Mouse (Mus musculus) forebrain, embryonic 11.5 days (tissue): ENCODE results near the gene Fgr. TPM values are rescaled to one million over a fixed set of nuclear protein-coding genes. Genes with fewer than 3 reads are reported as not detected.

Source experiments
- ATAC-seq: fragments of 200-750 bp; cut with Nextera tagmentation; replicated peaks from 2 replicates; pipeline ENCODE4 v1.8.0; 2017; ENCODE audit warnings: moderate TSS enrichment; ENCODE audit not compliant: low FRiP score
- DNase-seq: peaks from one replicate; pipeline ENCODE4 v3.0.0-alpha.2; 2017; ENCODE audit warnings: low spot score
- H3K27ac ChIP-seq: fragments of 300-500 bp; sonication (generic); 2 replicates; pipeline ENCODE4 v1.5.1; 2014; ENCODE audit warnings: low read depth, low read length
- H3K27me3 ChIP-seq: fragments of 300-500 bp; sonication (generic); 2 replicates; pipeline ENCODE4 v1.6.1; 2014; ENCODE audit warnings: mild to moderate bottlenecking, low read length, mixed read lengths; ENCODE audit not compliant: control insufficient read depth, insufficient read depth
- H3K36me3 ChIP-seq: fragments of 300-500 bp; sonication (generic); 2 replicates; pipeline ENCODE4 v1.6.1; 2014; ENCODE audit warnings: mild to moderate bottlenecking, low read length, moderate library complexity, mixed read lengths; ENCODE audit not compliant: control insufficient read depth, insufficient read depth
- H3K4me1 ChIP-seq: fragments of 300-500 bp; sonication (generic); replicated peaks from 2 replicates; pipeline ENCODE4 v1.6.1; 2014; ENCODE audit warnings: low read length, mixed read lengths; ENCODE audit not compliant: control insufficient read depth, insufficient read depth
- H3K4me2 ChIP-seq: fragments of 300-500 bp; sonication (generic); 2 replicates; pipeline ENCODE4 v1.6.1; 2014; ENCODE audit warnings: low read depth, mild to moderate bottlenecking, low read length, moderate library complexity, mixed read lengths; ENCODE audit not compliant: severe bottlenecking
- H3K4me3 ChIP-seq: fragments of 300-500 bp; sonication (generic); 2 replicates; pipeline ENCODE4 v1.5.1; 2014; ENCODE audit warnings: low read depth, low read length
- H3K9ac ChIP-seq: fragments of 300-500 bp; sonication (generic); 2 replicates; pipeline ENCODE4 v1.6.1; 2014; ENCODE audit warnings: low read length
- H3K9me3 ChIP-seq: fragments of 300-500 bp; sonication (generic); 2 replicates; pipeline ENCODE4 v1.6.1; 2016; ENCODE audit warnings: low read length, mixed read lengths; ENCODE audit not compliant: control insufficient read depth
- WGBS: fragments of 180-500 bp; shearing (Covaris S2); extraction: QIAGEN DNeasy Blood & Tissue Kit; methylation state at CpG from one replicate; pipeline ENCODE4 v1.1.7; 2014; 5-methylcytosine and 5-hydroxymethylcytosine counted together
- polyA plus RNA-seq: library from polyadenylated mRNA; unstranded; fragments of >200 nt; fragmentation: Nextera tagmentation; extraction: Ambion mirVana; gene quantifications from 2 replicates; pipeline ENCODE4 v1.2.1, GENCODE M21; 2014

Fgr gene
- polyA plus RNA-seq, 1 experiment from 2014 or later = not detected

DNA sequence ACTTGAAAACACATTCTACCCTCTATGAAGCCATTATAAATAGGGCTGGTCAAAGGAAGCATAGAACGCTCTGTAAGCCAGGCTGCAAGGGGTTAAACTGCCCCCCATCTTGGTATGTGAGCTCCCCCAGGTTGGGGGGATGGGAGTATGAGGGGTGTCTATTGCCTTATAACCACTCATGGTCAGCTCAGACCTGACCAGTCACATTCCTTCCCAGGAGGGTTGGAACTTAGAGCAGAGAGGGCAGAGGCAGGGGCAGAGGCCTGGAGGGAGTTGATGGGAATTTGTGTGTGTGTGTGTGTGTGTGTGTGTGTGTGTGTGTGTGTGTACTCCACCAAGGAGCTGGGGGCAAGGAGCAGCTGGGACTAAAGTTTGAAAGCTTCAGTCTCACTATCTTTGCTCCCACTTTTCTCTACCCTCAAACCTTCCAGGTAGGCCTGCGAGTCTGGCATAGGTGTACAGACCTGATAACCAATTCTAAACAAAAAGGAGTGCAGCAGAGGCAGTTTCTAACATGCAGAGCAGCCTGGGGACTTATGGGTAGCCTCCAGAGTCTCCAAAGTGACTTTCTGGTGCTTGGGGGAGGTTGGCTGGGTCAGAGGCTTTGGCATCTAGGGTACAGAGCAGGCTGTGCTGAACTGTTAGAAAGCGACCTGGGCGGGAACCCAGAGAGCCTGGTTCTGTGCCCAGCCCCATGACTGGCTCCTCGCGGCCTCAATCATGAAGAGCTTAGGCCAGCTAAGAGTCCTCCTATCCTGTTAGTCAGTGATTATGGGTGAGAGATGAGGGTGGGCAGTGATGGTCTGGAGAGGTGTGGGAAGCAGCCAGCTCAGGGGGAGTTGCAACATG, 70.1 kb downstream of the Fgr start:
- DNase-seq = no peak
- H3K4me3 ChIP-seq = no peak overlapping the region
- H3K27ac ChIP-seq = peak overlapping the region; percentile 42; the same call in 1 of the 2 replicates

DNA sequence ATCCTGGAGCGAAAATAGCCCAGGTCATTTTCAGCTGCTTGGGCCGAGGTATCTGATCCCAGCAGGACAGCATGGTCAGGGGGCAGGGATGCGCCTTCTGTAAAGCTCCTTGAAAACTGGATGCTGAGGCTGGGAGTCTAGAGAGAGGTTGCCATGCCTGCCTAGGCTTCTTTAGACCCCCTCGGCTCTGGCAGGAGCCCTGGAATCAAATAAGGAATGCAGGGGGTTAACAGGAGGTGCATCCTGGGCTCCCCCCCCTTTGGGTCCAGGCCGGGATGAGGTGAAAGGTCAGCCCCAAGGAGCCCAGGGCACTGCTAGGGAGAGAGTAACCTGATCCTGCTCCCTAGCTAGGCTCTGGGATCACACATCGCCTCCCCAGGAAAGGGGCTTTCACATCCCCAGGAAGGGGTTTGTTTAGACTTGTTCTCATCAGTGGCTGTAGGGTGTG, 70.8 kb downstream of the Fgr start:
- peaks cover 12% of the 10 kb centered on the region for H3K27me3 ChIP-seq
- no peak overlapping the region for H3K4me2 ChIP-seq
- no peak overlapping the region for H3K4me3 ChIP-seq
- H3K4me1 ChIP-seq = peaks cover 65% of the 10 kb centered on the region
- DNase-seq (no peak), ATAC-seq (no peak)
- no peak overlapping the region for H3K9ac ChIP-seq
- no peak overlapping the region for H3K27ac ChIP-seq
- no peaks in the 10 kb centered on the region for H3K36me3 ChIP-seq
- no peaks in the 10 kb centered on the region for H3K9me3 ChIP-seq
- 11% methylated on average over 6 of the region's 6 CpGs for WGBS

More for the DNA sequence above, 70.1 kb downstream of the Fgr start:
- Histone ChIP-seq H3K27me3 (peaks cover 13% of the 10 kb centered on the region), H3K4me2 (no peak overlapping the region; the same call in 1 of the 2 replicates), H3K9ac (no peak overlapping the region; the same call in 1 of the 2 replicates), H3K4me1 (peaks cover 69% of the 10 kb centered on the region), H3K9me3 (no peaks in the 10 kb centered on the region), H3K36me3 (no peaks in the 10 kb centered on the region)
- ATAC-seq = no peak
- 28% methylated on average over 6 of the region's 6 CpGs for whole genome bisulfite sequencing

DNA sequence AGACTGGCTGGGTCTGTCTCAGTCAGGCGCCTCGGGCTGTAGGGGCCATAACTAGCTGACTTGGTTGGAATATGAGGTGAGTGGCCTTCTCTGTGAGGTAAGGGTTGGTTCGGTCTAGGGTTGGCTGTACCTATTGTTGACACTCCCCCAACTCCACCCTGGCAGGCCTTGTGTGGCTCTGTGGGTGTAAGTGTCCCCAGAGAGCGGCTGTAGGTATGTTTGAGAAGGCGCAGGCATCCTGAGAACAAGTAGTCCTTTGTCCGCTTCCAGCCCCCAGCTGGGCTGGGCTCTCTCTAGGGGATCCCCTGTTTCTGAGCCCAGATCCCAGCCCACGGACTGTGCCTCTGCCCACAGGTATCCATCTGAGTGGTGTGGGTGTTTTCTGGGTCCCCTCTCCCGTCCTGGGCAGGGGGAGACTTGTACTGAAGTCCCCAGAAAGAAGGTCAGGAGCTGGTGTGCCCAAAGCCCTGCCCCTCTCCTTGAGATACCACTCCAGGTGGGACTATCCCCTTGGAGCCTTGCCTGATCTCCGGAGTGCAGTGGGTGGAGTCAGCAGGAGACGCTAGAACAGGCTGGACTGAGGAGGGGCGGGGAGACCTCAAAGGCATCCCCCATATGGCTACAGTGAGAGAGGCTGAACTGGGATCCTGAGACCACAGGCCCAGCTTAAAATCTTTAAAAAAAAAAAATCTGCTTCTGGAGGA, 72.0 kb downstream of the Fgr start:
- H3K9ac ChIP-seq = no peak overlapping the region
- DNase-seq (no peak), ATAC-seq (no peak)
- H3K27me3 ChIP-seq = no peaks in the 10 kb centered on the region
- no peak overlapping the region for H3K4me2 ChIP-seq
- WGBS = 28% methylated on average over 11 of the region's 11 CpGs
- H3K4me1 ChIP-seq = peaks cover 62% of the 10 kb centered on the region
- no peaks in the 10 kb centered on the region for H3K9me3 ChIP-seq
- no peak overlapping the region; the same call in 1 of the 2 replicates for H3K27ac ChIP-seq
- H3K36me3 ChIP-seq = no peaks in the 10 kb centered on the region
- H3K4me3 ChIP-seq = no peak overlapping the region

DNA sequence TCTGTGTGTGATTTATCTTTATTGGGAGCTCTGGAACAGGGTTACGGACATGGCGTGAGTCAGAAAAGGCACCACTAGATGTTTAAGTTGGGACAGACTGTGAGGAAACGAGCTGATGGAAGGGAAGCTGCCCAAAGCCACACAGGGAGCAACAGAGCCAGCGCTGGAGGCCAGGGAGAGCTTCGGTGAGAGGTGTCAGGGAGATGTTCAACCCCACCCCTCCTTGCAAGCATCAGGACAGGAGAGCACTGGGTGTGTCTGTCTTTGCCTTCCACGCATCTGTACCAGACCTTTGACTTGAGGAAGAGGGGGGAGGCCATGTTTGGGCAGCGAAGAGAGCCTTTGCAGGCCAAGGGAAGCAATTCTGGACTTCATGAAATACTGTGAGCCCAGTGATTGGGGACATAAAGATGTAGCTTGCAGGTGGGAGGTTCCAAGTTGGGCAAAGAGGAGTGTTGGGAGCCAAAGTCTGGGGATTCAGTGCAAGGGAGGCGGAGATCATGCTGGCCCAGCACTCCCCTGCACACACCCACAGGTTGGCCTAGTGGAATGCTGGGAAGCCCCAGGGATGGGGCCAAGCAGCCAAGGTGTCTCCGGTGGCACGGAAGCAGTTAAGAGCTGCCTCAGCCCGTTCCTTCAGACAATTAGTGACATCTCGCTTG, 72.9 kb downstream of the Fgr start:
- H3K27me3 ChIP-seq = no peaks in the 10 kb centered on the region
- no peak for DNase-seq
- no peak overlapping the region for H3K4me3 ChIP-seq
- H3K4me2 ChIP-seq = peak overlapping the region; percentile 32
- peaks cover 61% of the 10 kb centered on the region for H3K4me1 ChIP-seq
- 26% methylated on average over 12 of the region's 12 CpGs for WGBS
- peak overlapping the region; percentile 39 for H3K9ac ChIP-seq
- no peaks in the 10 kb centered on the region for H3K9me3 ChIP-seq
- H3K27ac ChIP-seq = peak overlapping the region; percentile 81
- peak; percentile 8; the same call in 1 of the 2 replicates for ATAC-seq
- no peaks in the 10 kb centered on the region for H3K36me3 ChIP-seq

DNA sequence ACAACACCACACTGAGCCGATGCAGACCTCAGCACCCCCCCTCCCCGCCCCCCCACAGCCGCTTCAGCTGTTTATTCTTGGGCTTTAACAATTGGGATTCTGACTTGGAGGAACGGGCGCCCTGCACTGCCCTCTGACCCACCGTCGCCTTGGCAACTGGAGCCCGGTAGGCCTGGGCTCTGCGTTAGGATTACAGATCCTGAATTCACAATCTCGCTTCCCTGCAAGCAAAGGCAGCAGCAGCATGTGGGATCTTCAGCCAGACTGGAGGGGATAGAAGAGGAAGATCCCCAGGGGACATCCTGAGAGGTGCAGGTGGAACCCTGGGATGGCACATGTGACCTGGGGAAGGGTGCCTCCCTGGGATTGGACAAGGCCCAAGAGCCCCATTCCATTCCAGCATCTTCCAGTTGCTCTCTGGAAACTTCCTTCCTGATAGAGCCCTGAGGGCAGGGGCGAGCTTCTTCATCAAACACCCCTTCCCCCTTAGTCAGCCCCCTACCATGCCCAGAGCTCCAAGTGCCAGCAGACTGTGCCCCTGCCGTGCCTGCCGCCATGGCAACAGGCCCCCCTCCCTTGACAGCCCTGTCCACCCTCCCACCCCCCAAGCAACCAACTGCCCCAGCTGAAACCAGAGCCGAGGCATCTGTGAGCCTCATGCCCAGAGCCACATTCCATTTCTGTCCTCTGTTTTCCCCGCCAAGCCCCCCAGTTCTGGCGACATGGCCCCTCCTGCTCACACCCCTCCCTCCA, 73.6 kb downstream of the Fgr start:
- H3K27ac ChIP-seq = peak overlapping the region; percentile 81
- H3K4me2 ChIP-seq = peak overlapping the region; percentile 32
- H3K4me1 ChIP-seq = peaks cover 56% of the 10 kb centered on the region
- whole genome bisulfite sequencing = 8% methylated on average over 16 of the region's 16 CpGs
- H3K36me3 ChIP-seq = no peaks in the 10 kb centered on the region
- H3K9me3 ChIP-seq = no peaks in the 10 kb centered on the region
- ATAC-seq (peak; percentile 58), DNase-seq (peak; percentile 82)
- no peaks in the 10 kb centered on the region for H3K27me3 ChIP-seq
- H3K9ac ChIP-seq = peak overlapping the region; percentile 39; the same call in 1 of the 2 replicates
- H3K4me3 ChIP-seq = no peak overlapping the region

DNA sequence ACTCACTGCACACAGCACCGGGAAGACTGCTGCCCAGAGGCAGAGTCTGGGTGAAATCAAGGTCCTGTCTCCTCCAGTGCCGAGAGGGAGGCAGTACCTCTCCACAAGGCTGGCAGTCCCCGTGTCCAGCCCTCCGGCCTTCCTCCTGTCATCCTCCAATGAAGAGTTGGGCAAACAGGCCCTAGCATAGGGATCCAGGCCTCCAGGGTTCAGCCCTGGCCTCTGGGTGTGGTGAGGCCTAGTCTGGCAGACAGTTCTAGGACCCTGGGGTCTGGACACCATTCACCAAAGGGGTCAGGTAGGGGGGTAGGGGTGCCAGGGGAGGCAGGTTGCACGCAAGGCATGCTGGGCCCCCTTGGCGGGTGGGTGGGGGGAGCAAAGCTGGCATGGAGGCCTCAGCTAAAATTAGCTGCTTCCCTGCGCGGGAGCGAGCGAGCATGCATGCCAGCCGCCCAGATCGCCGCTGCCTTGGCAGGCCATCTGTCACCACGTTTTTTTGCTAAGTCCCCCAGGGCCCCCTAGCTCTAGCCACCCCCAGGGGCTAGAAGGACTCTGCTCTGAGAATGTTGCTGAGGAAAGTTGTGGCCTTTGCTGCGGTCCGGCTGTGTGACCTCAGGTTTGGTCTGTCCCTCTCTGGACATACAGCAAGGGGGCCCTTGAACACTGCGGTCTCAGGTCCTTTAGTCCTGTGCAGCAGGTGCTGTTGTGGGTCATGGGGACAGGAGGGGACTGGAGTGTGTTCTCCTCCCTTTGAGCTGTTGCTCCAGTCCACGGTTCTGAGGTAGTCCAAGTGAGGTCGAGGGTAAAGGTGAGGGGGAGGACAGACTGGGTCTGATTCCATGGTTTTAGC, 75.4 kb downstream of the Fgr start:
- no peak overlapping the region for H3K9ac ChIP-seq
- H3K36me3 ChIP-seq = no peaks in the 10 kb centered on the region
- no peak for DNase-seq
- H3K4me2 ChIP-seq = no peak overlapping the region
- 75% methylated on average over 19 of the region's 19 CpGs for WGBS
- H3K4me3 ChIP-seq = no peak overlapping the region
- H3K4me1 ChIP-seq = peaks cover 41% of the 10 kb centered on the region
- H3K27me3 ChIP-seq = no peaks in the 10 kb centered on the region
- H3K27ac ChIP-seq = no peak overlapping the region
- H3K9me3 ChIP-seq = no peaks in the 10 kb centered on the region
- ATAC-seq = no peak

DNA sequence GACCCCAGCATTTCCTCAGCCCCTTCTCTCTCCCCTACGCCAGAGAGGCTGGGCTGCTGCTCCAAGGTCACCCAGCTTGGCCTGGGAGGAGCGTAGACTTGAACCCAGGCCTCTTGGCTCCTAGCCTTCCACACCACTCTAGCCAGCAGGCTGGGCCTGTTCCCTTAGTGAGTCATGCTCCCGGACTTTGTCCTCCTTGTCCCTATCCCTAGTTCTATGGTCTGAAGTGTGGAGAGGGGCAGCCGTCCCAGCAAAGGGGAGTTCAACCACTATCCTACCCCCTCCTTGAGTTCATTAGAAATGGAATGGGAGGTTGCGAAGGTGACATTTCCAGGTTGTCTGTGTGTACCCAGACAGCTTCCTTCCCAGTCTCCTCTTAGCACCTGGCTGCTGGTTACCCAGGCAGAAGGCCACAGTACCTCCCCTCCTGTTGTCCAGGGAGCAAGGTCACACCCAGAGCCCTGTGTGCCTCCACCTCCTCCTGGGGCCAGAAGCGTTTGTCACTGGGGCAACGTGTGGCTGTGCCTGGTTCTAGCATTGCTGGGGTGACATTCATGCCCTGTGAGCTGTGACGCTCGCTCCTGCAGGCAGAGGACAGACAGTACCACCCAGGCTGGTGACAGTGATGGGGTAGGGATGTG, 76.4 kb downstream of the Fgr start:
- H3K4me2 ChIP-seq = no peak overlapping the region
- no peak overlapping the region for H3K4me3 ChIP-seq
- DNase-seq (no peak), ATAC-seq (no peak)
- 73% methylated on average over 9 of the region's 9 CpGs for WGBS
- H3K27ac ChIP-seq = no peak overlapping the region
- no peaks in the 10 kb centered on the region for H3K27me3 ChIP-seq
- peaks cover 35% of the 10 kb centered on the region for H3K4me1 ChIP-seq
- H3K36me3 ChIP-seq = no peaks in the 10 kb centered on the region
- H3K9ac ChIP-seq = no peak overlapping the region
- H3K9me3 ChIP-seq = no peaks in the 10 kb centered on the region
